Mouse (Mus musculus) heart, postnatal 0 days (tissue): ENCODE data around the gene Clp1. TPM values are rescaled to one million over a fixed set of nuclear protein-coding genes. Genes with fewer than 3 reads are reported as not detected.

Source experiments
- ATAC-seq: fragments of 200-750 bp; cut with Nextera tagmentation; 2 replicates; pipeline ENCODE4 v1.8.0; 2017; ENCODE audit warnings: low read depth, moderate number of reproducible peaks, moderate library complexity; ENCODE audit not compliant: insufficient read depth
- DNase-seq: peaks from one replicate; pipeline ENCODE4 v3.0.0-alpha.2; 2016; ENCODE audit warnings: low spot score
- H3K27ac ChIP-seq: fragments of 300-500 bp; sonication (generic); 2 replicates; pipeline ENCODE4 v1.5.1; 2014; ENCODE audit warnings: low read depth, mild to moderate bottlenecking
- H3K27me3 ChIP-seq: fragments of 300-500 bp; sonication (generic); 2 replicates; pipeline ENCODE4 v1.6.1; 2014; ENCODE audit warnings: low read length, mixed read lengths; ENCODE audit not compliant: control insufficient read depth, insufficient read depth
- H3K36me3 ChIP-seq: fragments of 300-500 bp; sonication (generic); replicated peaks from 2 replicates; pipeline ENCODE4 v1.6.1; 2014; ENCODE audit warnings: low read length, mixed read lengths; ENCODE audit not compliant: control insufficient read depth, insufficient read depth
- H3K4me1 ChIP-seq: fragments of 300-500 bp; sonication (generic); 2 replicates; pipeline ENCODE4 v1.6.1; 2014; ENCODE audit warnings: antibody characterized with exemption; ENCODE audit not compliant: control insufficient read depth, insufficient read depth
- H3K4me2 ChIP-seq: fragments of 300-500 bp; sonication (generic); 2 replicates; pipeline ENCODE4 v1.6.1; 2014; ENCODE audit warnings: low read depth, mild to moderate bottlenecking, low read length, moderate library complexity
- H3K4me3 ChIP-seq: fragments of 300-500 bp; sonication (generic); 2 replicates; pipeline ENCODE4 v1.5.1; 2014; ENCODE audit warnings: low read depth, low read length
- H3K9ac ChIP-seq: fragments of 300-500 bp; sonication (generic); replicated peaks from 2 replicates; pipeline ENCODE4 v1.6.1; 2014; ENCODE audit warnings: low read depth, low read length, mixed read lengths
- H3K9me3 ChIP-seq: fragments of 300-500 bp; sonication (generic); replicated peaks from 2 replicates; pipeline ENCODE4 v1.6.1; 2016; ENCODE audit warnings: low read length; ENCODE audit not compliant: control insufficient read depth
- CTCF ChIP-seq: IDR thresholded peaks from 2 replicates; pipeline ENCODE4 v1.5.1; 2016; ENCODE audit warnings: antibody characterized with exemption, control low read depth, low read depth
- EP300 ChIP-seq: IDR thresholded peaks from 2 replicates; pipeline ENCODE4 v1.6.1; 2016; ENCODE audit warnings: antibody characterized with exemption, low read depth
- WGBS: fragments of 180-500 bp; shearing (Covaris S2); extraction: QIAGEN DNeasy Blood & Tissue Kit; methylation state at CpG from one replicate; pipeline ENCODE4 v1.1.7; 2014; 5-methylcytosine and 5-hydroxymethylcytosine counted together
- microRNA counts: library from miRNA; unstranded; fragments of <30 nt; microRNA quantifications from one replicate; lab custom pipeline; 2015
- microRNA-seq: library from miRNA; unstranded; fragments of <30 nt; microRNA quantifications from one replicate; pipeline ENCODE4, GENCODE M21; 2016
- polyA plus RNA-seq: library from polyadenylated mRNA; unstranded; fragments of >200 nt; fragmentation: Nextera tagmentation; extraction: Ambion mirVana; gene quantifications from 2 replicates; pipeline ENCODE4 v1.2.1, GENCODE M21; 2015
- total RNA-seq: library from RNA; depleted of rRNA; stranded (reverse); fragments of >200 nt; gene quantifications from 2 replicates; pipeline ENCODE4 v1.2.3, GENCODE M21; 2014; ENCODE audit warnings: low replicate concordance; rRNA removed

The Clp1 gene
- total and polyA plus RNA-seq, 2 experiments from 2014 or later = 5.2 to 10.5 TPM

DNA sequence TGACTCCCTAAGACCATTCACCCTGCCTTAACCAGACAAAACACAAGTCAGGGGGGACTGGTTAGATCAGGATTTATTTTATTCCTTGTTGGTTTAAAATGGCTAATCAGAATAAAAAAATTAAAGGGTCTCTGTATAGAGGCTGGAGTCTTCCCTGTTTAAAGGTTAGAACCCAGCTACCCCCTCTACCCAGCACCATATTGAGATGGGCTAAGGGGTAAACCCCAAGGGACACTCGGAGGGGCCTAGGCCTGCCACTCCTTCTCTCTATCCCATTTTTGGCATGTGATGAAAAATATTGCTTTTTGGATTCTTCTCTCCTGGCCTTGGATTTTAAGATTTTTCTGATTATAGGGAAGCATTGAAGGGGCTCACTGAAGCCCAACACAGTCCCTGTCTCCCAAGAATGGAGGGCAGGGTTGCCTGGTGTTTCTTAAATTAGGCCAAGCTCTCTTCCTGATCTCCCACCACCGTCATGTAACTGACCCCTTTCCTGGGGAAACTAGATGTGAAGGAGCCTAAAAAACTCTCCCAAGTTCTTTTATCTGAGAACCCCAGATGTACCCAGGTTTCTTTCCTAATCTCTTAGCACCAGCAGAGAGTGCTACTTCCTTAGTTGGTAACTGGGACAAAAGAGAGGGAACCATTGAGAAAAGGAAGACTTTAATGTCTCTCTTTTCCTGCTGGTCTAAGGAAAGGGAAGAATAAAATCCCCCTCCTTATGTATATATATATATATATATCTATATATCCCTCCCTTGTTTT, 38.9 kb downstream of the Clp1 start:
- no peaks in the 10 kb centered on the region for H3K27me3 ChIP-seq
- no peak for DNase-seq
- H3K4me1 ChIP-seq = no peaks in the 10 kb centered on the region
- ATAC-seq = no peak
- TF ChIP-seq EP300 (no peak), CTCF (no peak)
- no peaks in the 10 kb centered on the region for H3K9me3 ChIP-seq
- H3K36me3 ChIP-seq = peaks cover 77% of the 10 kb centered on the region
- no peak overlapping the region for H3K4me2 ChIP-seq
- H3K4me3 ChIP-seq = no peak overlapping the region
- H3K27ac ChIP-seq = no peak overlapping the region
- no peak overlapping the region for H3K9ac ChIP-seq
- WGBS = 71% methylated on average over 2 of the region's 2 CpGs

DNA sequence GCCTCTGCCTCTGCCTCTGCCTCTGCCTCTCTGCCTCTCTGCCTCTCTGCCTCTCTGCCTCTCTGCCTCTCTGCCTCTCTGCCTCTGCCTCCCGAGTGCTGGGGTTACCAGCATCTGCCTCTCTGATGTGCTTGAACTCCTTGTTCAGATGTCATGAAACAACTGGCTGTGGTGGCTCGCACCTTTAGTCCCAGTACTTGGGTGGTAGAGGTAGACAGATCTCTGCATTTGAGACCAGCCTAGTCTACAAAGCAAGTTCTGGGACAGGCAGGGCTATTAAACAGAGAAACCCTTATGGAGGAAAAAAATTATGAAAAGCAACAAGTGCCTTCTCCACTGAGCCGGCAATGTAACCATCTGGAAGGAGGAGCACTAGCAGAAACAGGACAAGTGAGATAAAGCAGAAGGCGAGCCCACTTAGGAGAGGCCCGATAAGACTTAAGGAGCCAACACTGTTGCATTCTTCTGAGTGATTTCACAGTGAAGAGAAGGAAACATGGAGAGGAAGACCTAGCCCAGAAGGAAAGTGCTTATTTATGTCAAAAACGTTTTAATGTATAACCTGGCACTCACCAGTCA, 44.5 kb downstream of the Clp1 start:
- Histone ChIP-seq H3K9ac (no peak overlapping the region), H3K4me1 (peaks cover 9% of the 10 kb centered on the region; the same call in 1 of the 2 replicates), H3K27me3 (no peaks in the 10 kb centered on the region), H3K4me2 (no peak overlapping the region), H3K9me3 (no peaks in the 10 kb centered on the region), H3K4me3 (no peak overlapping the region), H3K36me3 (peaks cover 24% of the 10 kb centered on the region), H3K27ac (no peak overlapping the region)
- no peak for DNase-seq
- no peak for TF ChIP-seq CTCF
- TF ChIP-seq EP300 = no peak
- 26% methylated on average over 6 of the region's 6 CpGs for WGBS
- ATAC-seq = no peak

DNA sequence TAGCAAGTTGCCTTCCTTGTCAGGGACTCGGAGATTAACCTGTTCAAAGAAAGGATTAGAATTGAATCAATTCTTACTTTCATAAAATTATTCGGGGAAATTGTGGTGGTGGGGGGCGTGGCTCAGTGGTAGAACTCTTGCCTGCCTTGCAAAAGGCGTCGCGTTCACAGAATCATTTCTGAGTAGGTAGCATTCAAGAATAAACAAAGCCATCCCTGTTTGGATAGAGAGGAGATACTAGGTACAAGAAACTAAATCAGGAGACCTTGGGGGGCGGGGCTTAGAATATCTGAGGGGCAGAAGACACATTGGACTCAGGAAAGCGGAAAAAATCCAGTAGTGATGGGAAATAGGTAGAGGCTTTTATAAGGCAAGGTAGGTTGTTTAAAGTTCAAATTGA, 48.1 kb downstream of the Clp1 start, which contains the start of gene Tmx2:
Gene Tmx2 (minus strand): TSS at position 125 of the 400 bp plus-strand sequence.
- no peak for ATAC-seq
- Histone ChIP-seq H3K4me3 (peak within 1 kb of the TSS; percentile 90), H3K9ac (peak within 1 kb of the TSS; percentile 85), H3K27ac (peak within 1 kb of the TSS; percentile 63; the same call in 1 of the 2 replicates), H3K4me1 (peaks cover 17% of the 10 kb centered on the region; the same call in 1 of the 2 replicates), H3K27me3 (no peaks in the 10 kb centered on the region), H3K4me2 (peak within 1 kb of the TSS; percentile 92), H3K9me3 (no peaks in the 10 kb centered on the region), H3K36me3 (peaks cover 25% of the 10 kb centered on the region)
- DNase-seq = no peak
- TF ChIP-seq EP300 (no peak), CTCF (no peak)
- 12% methylated on average over 8 of the region's 8 CpGs for WGBS

DNA sequence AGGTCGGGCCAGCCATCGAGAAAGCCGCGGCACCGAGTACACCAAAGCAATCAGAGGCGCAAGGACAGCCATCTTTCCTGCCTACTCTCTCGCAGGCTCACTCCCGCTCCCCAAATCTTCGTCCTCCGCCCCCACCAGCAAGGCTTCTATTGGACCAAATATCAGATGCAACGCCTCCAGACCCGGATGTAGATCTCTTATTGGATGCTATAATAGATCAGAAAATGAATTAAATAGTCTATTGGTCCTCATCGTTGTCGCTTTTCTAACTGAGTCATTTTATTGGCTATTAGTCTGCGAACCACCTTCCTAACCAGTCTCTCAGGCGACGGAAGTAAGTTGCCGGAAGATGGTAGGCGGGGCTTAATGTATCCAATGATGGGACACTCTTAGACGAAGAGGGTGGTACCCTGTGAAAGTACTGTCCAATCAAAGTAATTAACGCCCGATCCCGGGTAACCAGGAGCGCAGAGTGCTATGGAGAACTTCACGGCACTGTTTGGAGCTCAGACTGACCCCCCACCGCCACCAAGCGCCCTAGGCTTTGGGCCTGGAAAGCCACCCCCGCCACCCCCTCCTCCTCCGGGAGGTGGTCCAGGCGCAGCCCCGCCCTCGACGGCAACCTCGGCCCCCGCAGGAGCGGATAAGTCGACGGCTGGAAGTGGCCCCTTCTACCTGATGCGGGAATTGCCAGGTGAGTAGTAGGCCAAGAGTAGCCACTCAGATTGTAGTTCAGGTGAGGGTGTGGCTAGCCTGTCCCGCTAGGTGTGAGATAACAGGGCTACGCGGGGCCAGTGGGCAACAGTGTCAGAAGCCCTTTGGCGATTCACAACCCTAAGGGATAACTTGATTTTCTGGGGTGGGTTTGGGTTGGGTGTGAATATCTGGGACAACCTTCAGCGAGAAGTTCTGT, 48.9 kb downstream of the Clp1 start, which contains the start of the genes Gm28635 and Med19:
Gene Gm28635 (minus strand): TSS at position 74 of the 913 bp plus-strand sequence.
Gene Med19 (plus strand): TSS at position 435 of the 913 bp plus-strand sequence.
- Histone ChIP-seq H3K27ac (peak within 1 kb of the TSS; percentile 63), H3K27me3 (no peaks in the 10 kb centered on the region), H3K9ac (peak within 1 kb of the TSS; percentile 85), H3K4me1 (peaks cover 17% of the 10 kb centered on the region; the same call in 1 of the 2 replicates), H3K36me3 (peaks cover 31% of the 10 kb centered on the region), H3K4me3 (peak within 1 kb of the TSS; percentile 90), H3K9me3 (no peaks in the 10 kb centered on the region), H3K4me2 (peak within 1 kb of the TSS; percentile 92)
- peak; percentile 100 for DNase-seq
- ATAC-seq = peak; percentile 99
- no peak; the same call in 1 of the 2 replicates for TF ChIP-seq CTCF
- peak; percentile 71 for TF ChIP-seq EP300
- WGBS = under 1% methylated on average over 44 of the region's 44 CpGs

DNA sequence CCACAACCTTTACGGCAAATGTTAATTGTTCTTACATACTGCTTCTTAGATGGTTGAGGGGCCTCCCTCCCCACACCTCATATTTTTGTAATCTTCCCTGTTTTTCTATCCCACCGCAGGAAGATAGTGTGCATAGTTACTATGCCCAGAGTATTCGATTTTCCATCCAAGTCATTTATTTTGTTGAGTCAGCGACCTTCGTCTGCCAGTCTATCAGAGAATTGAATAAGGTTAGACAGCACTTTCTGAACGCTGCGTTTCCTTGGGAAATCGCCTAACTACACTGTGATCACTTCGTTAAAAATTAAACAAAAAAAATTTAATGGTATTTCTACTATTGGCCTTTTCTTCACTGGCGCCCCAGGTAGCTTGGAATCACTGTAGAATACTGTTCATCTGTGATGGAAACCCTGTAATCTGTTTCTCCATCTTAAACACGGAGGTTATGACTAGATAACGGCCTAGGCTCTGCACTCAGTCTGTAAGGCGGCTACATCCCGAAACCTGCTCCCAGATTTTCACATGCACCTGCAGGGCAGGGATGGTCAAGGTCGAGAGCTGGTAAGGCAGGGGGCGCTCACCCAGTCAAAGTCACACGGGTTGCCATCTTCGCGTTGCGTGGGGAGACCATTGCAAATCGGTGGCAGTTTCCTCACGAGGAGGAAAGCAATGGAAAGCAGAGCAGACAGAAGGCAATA, 49.7 kb downstream of the Clp1 start:
- Histone ChIP-seq H3K4me2 (peak overlapping the region; percentile 79), H3K9me3 (no peaks in the 10 kb centered on the region), H3K36me3 (peaks cover 38% of the 10 kb centered on the region), H3K4me3 (peak overlapping the region; percentile 90), H3K27me3 (no peaks in the 10 kb centered on the region), H3K27ac (peak overlapping the region; percentile 61), H3K9ac (peak overlapping the region; percentile 65), H3K4me1 (peaks cover 17% of the 10 kb centered on the region; the same call in 1 of the 2 replicates)
- ATAC-seq (peak; percentile 37), DNase-seq (peak; percentile 58)
- TF ChIP-seq EP300 (no peak), CTCF (peak; percentile 40; the same call in 1 of the 2 replicates)
- 5% methylated on average over 22 of the region's 22 CpGs for WGBS

MicroRNA genes within 50 kb of the gene (microRNA counts, 519-probe panel; counts per million panel counts)
- microRNA mmu-miR-130a (lab: Ali Mortazavi, UCI) = 8,781 counts per million, percentile 95 among the panel's probes with 10 or more counts

Small RNA genes within 50 kb of the gene (microRNA-seq; reads per million reads assigned to microRNA genes)
- gene Mir130a = 26,479 reads per million, percentile 97 among the genes with 10 or more reads in this experiment

Other genes with a start within 250 kb of the Clp1 start
- 121 and 156 TPM in 2 replicates for gene Ctnnd1, start 76.6 kb downstream of the Clp1 start, total RNA-seq
- gene Ctnnd1, start 76.6 kb downstream of the Clp1 start, polyA plus RNA-seq = 26.5 and 29.8 TPM in 2 replicates
- gene Btbd18, start 68.3 kb downstream of the Clp1 start, total RNA-seq = not detected in 2 replicates
- gene Btbd18, start 68.3 kb downstream of the Clp1 start, polyA plus RNA-seq = 0.05 and 0.08 TPM in 2 replicates
- 240 and 350 TPM in 2 replicates for gene Selenoh, start 56.6 kb downstream of the Clp1 start, total RNA-seq
- gene Selenoh, start 56.6 kb downstream of the Clp1 start, polyA plus RNA-seq = 137 and 149 TPM in 2 replicates
- gene Gm28635, start 49.3 kb downstream of the Clp1 start, total RNA-seq = not detected in 2 replicates
- not detected in 2 replicates for gene Gm28635, start 49.3 kb downstream of the Clp1 start, polyA plus RNA-seq
- gene Med19, start 48.9 kb downstream of the Clp1 start, total RNA-seq = 8.1 and 41.5 TPM in 2 replicates
- gene Med19, start 48.9 kb downstream of the Clp1 start, polyA plus RNA-seq = 15.9 and 17.0 TPM in 2 replicates
- gene Tmx2, start 48.2 kb downstream of the Clp1 start, total RNA-seq = 82.7 and 85.6 TPM in 2 replicates
- gene Tmx2, start 48.2 kb downstream of the Clp1 start, polyA plus RNA-seq = 151 and 159 TPM in 2 replicates
- 46.5 and 46.8 TPM in 2 replicates for gene Zdhhc5, start 12.2 kb downstream of the Clp1 start, total RNA-seq
- 20.5 TPM in 2 replicates for gene Zdhhc5, start 12.2 kb downstream of the Clp1 start, polyA plus RNA-seq
- gene Ypel4, start 6.7 kb upstream of the Clp1 start, total RNA-seq = not detected in 2 replicates
- gene Ypel4, start 6.7 kb upstream of the Clp1 start, polyA plus RNA-seq = 1.1 and 1.2 TPM in 2 replicates
- 4.3 TPM in 1 of 2 replicates, not detected in the other for gene Gm19426, start 16.3 kb upstream of the Clp1 start, total RNA-seq
- gene Gm19426, start 16.3 kb upstream of the Clp1 start, polyA plus RNA-seq = 3.0 and 3.1 TPM in 2 replicates
- 26.3 and 31.2 TPM in 2 replicates for gene Serping1, start 48.1 kb upstream of the Clp1 start, total RNA-seq
- 37.1 and 38.8 TPM in 2 replicates for gene Serping1, start 48.1 kb upstream of the Clp1 start, polyA plus RNA-seq
- gene Ube2l6, start 71.5 kb upstream of the Clp1 start, total RNA-seq = 40.0 and 47.0 TPM in 2 replicates
- 29.8 and 36.9 TPM in 2 replicates for gene Ube2l6, start 71.5 kb upstream of the Clp1 start, polyA plus RNA-seq
- gene Smtnl1, start 95.3 kb upstream of the Clp1 start, total RNA-seq = not detected in 2 replicates
- gene Smtnl1, start 95.3 kb upstream of the Clp1 start, polyA plus RNA-seq = 0.07 and 0.12 TPM in 2 replicates
- 117 and 140 TPM in 2 replicates for gene Timm10, start 99.6 kb upstream of the Clp1 start, total RNA-seq
- 129 and 133 TPM in 2 replicates for gene Timm10, start 99.6 kb upstream of the Clp1 start, polyA plus RNA-seq
- 3.9 and 14.1 TPM in 2 replicates for gene Slc43a1, start 111.5 kb upstream of the Clp1 start, total RNA-seq
- 2.8 and 2.9 TPM in 2 replicates for gene Slc43a1, start 111.5 kb upstream of the Clp1 start, polyA plus RNA-seq
- gene Rtn4rl2, start 159.4 kb upstream of the Clp1 start, total RNA-seq = 1.6 and 9.2 TPM in 2 replicates
- 0.91 and 1.1 TPM in 2 replicates for gene Rtn4rl2, start 159.4 kb upstream of the Clp1 start, polyA plus RNA-seq
- gene Slc43a3, start 209.2 kb upstream of the Clp1 start, total RNA-seq = 101 and 140 TPM in 2 replicates
- 43.0 and 43.5 TPM in 2 replicates for gene Slc43a3, start 209.2 kb upstream of the Clp1 start, polyA plus RNA-seq